Mouse (Mus musculus) midbrain, embryonic 12.5 days (tissue): ENCODE measurements around the gene Nrl. TPM values are rescaled to one million over a fixed set of nuclear protein-coding genes. Genes with fewer than 3 reads are reported as not detected.

ENCODE experiments used
- ATAC-seq: fragments of 200-750 bp; cut with Nextera tagmentation; 2 replicates; pipeline ENCODE4 v1.8.0; 2017; ENCODE audit warnings: low read depth, moderate TSS enrichment, moderate library complexity; ENCODE audit not compliant: low FRiP score
- H3K27ac ChIP-seq: fragments of 300-500 bp; sonication (generic); replicated peaks from 2 replicates; pipeline ENCODE4 v1.5.1; 2016; ENCODE audit warnings: mild to moderate bottlenecking
- H3K27me3 ChIP-seq: fragments of 300-500 bp; sonication (generic); 2 replicates; pipeline ENCODE4 v1.6.1; 2016; ENCODE audit warnings: mild to moderate bottlenecking
- H3K36me3 ChIP-seq: fragments of 300-500 bp; sonication (generic); 2 replicates; pipeline ENCODE4 v1.6.1; 2016
- H3K4me1 ChIP-seq: fragments of 300-500 bp; sonication (generic); 2 replicates; pipeline ENCODE4 v1.6.1; 2016
- H3K4me2 ChIP-seq: fragments of 300-500 bp; sonication (generic); replicated peaks from 2 replicates; pipeline ENCODE4 v1.6.1; 2016; ENCODE audit warnings: mild to moderate bottlenecking, moderate library complexity
- H3K4me3 ChIP-seq: fragments of 300-500 bp; sonication (generic); 2 replicates; pipeline ENCODE4 v1.5.1; 2016; ENCODE audit warnings: mild to moderate bottlenecking
- H3K9ac ChIP-seq: fragments of 300-500 bp; sonication (generic); replicated peaks from 2 replicates; pipeline ENCODE4 v1.6.1; 2016; ENCODE audit warnings: mild to moderate bottlenecking, moderate library complexity
- H3K9me3 ChIP-seq: fragments of 300-500 bp; sonication (generic); 2 replicates; pipeline ENCODE4 v1.6.1; 2016; ENCODE audit warnings: mild to moderate bottlenecking
- WGBS: fragments of 180-500 bp; shearing (Covaris S2); methylation state at CpG from one replicate; pipeline ENCODE4 v1.1.7; 2016; 5-methylcytosine and 5-hydroxymethylcytosine counted together
- polyA plus RNA-seq: library from polyadenylated mRNA; unstranded; fragments of >200 nt; fragmentation: Nextera tagmentation; extraction: Ambion mirVana; gene quantifications from 2 replicates; pipeline ENCODE4 v1.2.1, GENCODE M21; 2016

The Nrl gene
- polyA plus RNA-seq, 1 experiment from 2014 or later = not detected

- Histone ChIP-seq H3K4me1 (peaks cover 8% of the 10 kb centered on the region), H3K27me3 (peaks cover 39% of the 10 kb centered on the region), H3K9me3 (no peaks in the 10 kb centered on the region), H3K9ac (no peak overlapping the region), H3K4me2 (no peak overlapping the region), H3K4me3 (no peak overlapping the region), H3K27ac (no peak overlapping the region), H3K36me3 (no peaks in the 10 kb centered on the region)
- 67% methylated on average over 4 of the region's 4 CpGs for WGBS
- ATAC-seq = no peak
Measured at GRCm38 (mm10) chr14:55524062-55524461, 719 bp downstream of the Nrl start.

GRCm38 (mm10) chr14:55520451-55521361 is 4.1 kb downstream of the Nrl start:
- peak; percentile 57 for ATAC-seq
- Histone ChIP-seq H3K9ac (peak overlapping the region; percentile 50), H3K27me3 (peaks cover 43% of the 10 kb centered on the region), H3K9me3 (no peaks in the 10 kb centered on the region), H3K4me2 (peak overlapping the region; percentile 79), H3K27ac (no peak overlapping the region), H3K36me3 (no peaks in the 10 kb centered on the region), H3K4me1 (peaks cover 19% of the 10 kb centered on the region), H3K4me3 (peak overlapping the region; percentile 47)
- under 1% methylated on average over 61 of the region's 61 CpGs for WGBS

GRCm38 (mm10) chr14:55519604-55520003 is 5.2 kb downstream of the Nrl start:
- Histone ChIP-seq H3K36me3 (no peaks in the 10 kb centered on the region), H3K9me3 (no peaks in the 10 kb centered on the region), H3K4me1 (peaks cover 19% of the 10 kb centered on the region), H3K27me3 (peaks cover 43% of the 10 kb centered on the region), H3K4me2 (no peak overlapping the region), H3K27ac (0 out of 2 replicates have a peak overlapping the region, but pooled peaks have one; percentile 25), H3K9ac (no peak overlapping the region), H3K4me3 (no peak overlapping the region)
- 57% methylated on average over 4 of the region's 4 CpGs for WGBS
- no peak for ATAC-seq

GRCm38 (mm10) chr14:55518897-55519296 is 5.9 kb downstream of the Nrl start:
- no peak overlapping the region for H3K4me2 ChIP-seq
- H3K27me3 ChIP-seq = peaks cover 43% of the 10 kb centered on the region
- H3K4me1 ChIP-seq = peaks cover 19% of the 10 kb centered on the region
- H3K27ac ChIP-seq = peak overlapping the region; percentile 25; the same call in 1 of the 2 replicates
- H3K4me3 ChIP-seq = no peak overlapping the region
- H3K36me3 ChIP-seq = no peaks in the 10 kb centered on the region
- no CpG with 5 or more reads among the region's 2 CpGs for WGBS
- ATAC-seq = peak; percentile 69
- no peaks in the 10 kb centered on the region for H3K9me3 ChIP-seq
- no peak overlapping the region for H3K9ac ChIP-seq

- H3K4me1 ChIP-seq = peaks cover 16% of the 10 kb centered on the region; the same call in 1 of the 2 replicates
- no peak for ATAC-seq
- H3K9ac ChIP-seq = no peak overlapping the region
- H3K27me3 ChIP-seq = peaks cover 32% of the 10 kb centered on the region; the same call in 1 of the 2 replicates
- H3K4me2 ChIP-seq = no peak overlapping the region
- H3K4me3 ChIP-seq = no peak overlapping the region
- H3K36me3 ChIP-seq = no peaks in the 10 kb centered on the region
- no peak overlapping the region for H3K27ac ChIP-seq
- WGBS = 93% methylated on average over 4 of the region's 4 CpGs
- H3K9me3 ChIP-seq = no peaks in the 10 kb centered on the region
Measured at GRCm38 (mm10) chr14:55515846-55516245, 8.9 kb downstream of the Nrl start.

GRCm38 (mm10) chr14:55513927-55514326 is 10.9 kb downstream of the Nrl start:
- no peak for ATAC-seq
- no peaks in the 10 kb centered on the region for H3K36me3 ChIP-seq
- WGBS = 75% methylated on average over 10 of the region's 10 CpGs
- H3K9me3 ChIP-seq = no peaks in the 10 kb centered on the region
- H3K4me3 ChIP-seq = no peak overlapping the region
- H3K4me1 ChIP-seq = peaks cover 10% of the 10 kb centered on the region; the same call in 1 of the 2 replicates
- H3K27ac ChIP-seq = no peak overlapping the region
- H3K4me2 ChIP-seq = no peak overlapping the region
- H3K9ac ChIP-seq = no peak overlapping the region
- H3K27me3 ChIP-seq = peaks cover 23% of the 10 kb centered on the region; the same call in 1 of the 2 replicates

- Histone ChIP-seq H3K9ac (no peak overlapping the region), H3K27ac (no peak overlapping the region), H3K27me3 (peaks cover 18% of the 10 kb centered on the region; the same call in 1 of the 2 replicates), H3K36me3 (no peaks in the 10 kb centered on the region), H3K4me3 (no peak overlapping the region), H3K4me1 (peaks cover 4% of the 10 kb centered on the region; the same call in 1 of the 2 replicates), H3K9me3 (no peaks in the 10 kb centered on the region), H3K4me2 (no peak overlapping the region)
- 57% methylated on average over 7 of the region's 7 CpGs for WGBS
- no peak for ATAC-seq
Measured at GRCm38 (mm10) chr14:55511037-55511436, 13.7 kb downstream of the Nrl start.

GRCm38 (mm10) chr14:55510125-55510731 is 14.6 kb downstream of the Nrl start, which contains the start of gene Cpne6:
Gene Cpne6 (plus strand): TSS chr14:55510445.
- H3K9ac ChIP-seq = no peak within 1 kb of the TSS
- no peak within 1 kb of the TSS for H3K27ac ChIP-seq
- WGBS = 73% methylated on average over 17 of the region's 22 CpGs
- H3K4me2 ChIP-seq = no peak within 1 kb of the TSS
- ATAC-seq = no peak
- peaks cover 18% of the 10 kb centered on the region; the same call in 1 of the 2 replicates for H3K27me3 ChIP-seq
- H3K4me1 ChIP-seq = peaks cover 4% of the 10 kb centered on the region; the same call in 1 of the 2 replicates
- H3K4me3 ChIP-seq = no peak within 1 kb of the TSS
- no peaks in the 10 kb centered on the region; the same call in 1 of the 2 replicates for H3K36me3 ChIP-seq
- H3K9me3 ChIP-seq = no peaks in the 10 kb centered on the region

- H3K9ac ChIP-seq = no peak overlapping the region
- H3K4me3 ChIP-seq = no peak overlapping the region
- no peaks in the 10 kb centered on the region for H3K9me3 ChIP-seq
- WGBS = 79% methylated on average over 10 of the region's 10 CpGs
- H3K27me3 ChIP-seq = peaks cover 18% of the 10 kb centered on the region; the same call in 1 of the 2 replicates
- H3K27ac ChIP-seq = no peak overlapping the region
- H3K36me3 ChIP-seq = no peaks in the 10 kb centered on the region; the same call in 1 of the 2 replicates
- H3K4me2 ChIP-seq = no peak overlapping the region
- peaks cover 4% of the 10 kb centered on the region; the same call in 1 of the 2 replicates for H3K4me1 ChIP-seq
- no peak for ATAC-seq
Measured at GRCm38 (mm10) chr14:55509540-55509939, 15.2 kb downstream of the Nrl start.

GRCm38 (mm10) chr14:55507801-55508200 is 17.0 kb downstream of the Nrl start:
- Histone ChIP-seq H3K4me2 (no peak overlapping the region), H3K36me3 (peaks cover 5% of the 10 kb centered on the region; the same call in 1 of the 2 replicates), H3K27me3 (peaks cover 17% of the 10 kb centered on the region; the same call in 1 of the 2 replicates), H3K9me3 (no peaks in the 10 kb centered on the region), H3K4me3 (no peak overlapping the region), H3K27ac (no peak overlapping the region), H3K4me1 (peaks cover 4% of the 10 kb centered on the region; the same call in 1 of the 2 replicates), H3K9ac (no peak overlapping the region)
- ATAC-seq = no peak
- 68% methylated on average over 7 of the region's 7 CpGs for WGBS

GRCm38 (mm10) chr14:55505612-55506011 is 19.2 kb downstream of the Nrl start:
- Histone ChIP-seq H3K27me3 (0 out of 2 replicates have a peak, but pooled peaks cover 4% of the 10 kb centered on the region), H3K9ac (no peak overlapping the region), H3K4me2 (no peak overlapping the region), H3K27ac (no peak overlapping the region), H3K4me3 (no peak overlapping the region), H3K9me3 (no peaks in the 10 kb centered on the region), H3K4me1 (peaks cover 4% of the 10 kb centered on the region; the same call in 1 of the 2 replicates), H3K36me3 (peaks cover 21% of the 10 kb centered on the region)
- WGBS = 82% methylated on average over 9 of the region's 9 CpGs
- no peak for ATAC-seq

- Histone ChIP-seq H3K4me1 (peaks cover 7% of the 10 kb centered on the region), H3K9ac (peak overlapping the region; percentile 24; the same call in 1 of the 2 replicates), H3K36me3 (peaks cover 68% of the 10 kb centered on the region), H3K27ac (no peak overlapping the region), H3K4me2 (no peak overlapping the region), H3K9me3 (no peaks in the 10 kb centered on the region), H3K4me3 (no peak overlapping the region), H3K27me3 (no peaks in the 10 kb centered on the region)
- 38% methylated on average over 6 of the region's 6 CpGs for WGBS
- peak; percentile 66 for ATAC-seq
Measured at GRCm38 (mm10) chr14:55497449-55497821, 27.3 kb downstream of the Nrl start.
